Mouse (Mus musculus) retina, adult 2 months (tissue): Measurements from ENCODE around the gene Edrf1.

Source experiments
- DNase-seq: peaks from one replicate; pipeline ENCODE4 v3.0.0-alpha.2; 2012; ENCODE audit warnings: low read depth, low spot score

Edrf1 gene

GRCm38 (mm10) chr7:133637361-133638305 is at the start of gene Edrf1:
Gene Edrf1, plus strand, starts transcription at chr7:133637543.
- peak; percentile 95 for DNase-seq

- DNase-seq: no peak
Measured at GRCm38 (mm10) chr7:133591750-133592149, 45.6 kb upstream of the Edrf1 start.

GRCm38 (mm10) chr7:133600558-133600957 is 36.8 kb upstream of the Edrf1 start:
- DNase-seq: no peak

GRCm38 (mm10) chr7:133602058-133602457 is 35.3 kb upstream of the Edrf1 start, which contains the start of gene Tex36:
Gene Tex36, minus strand, starts transcription at chr7:133602158.
- no peak for DNase-seq

GRCm38 (mm10) chr7:133603156-133603555 is 34.2 kb upstream of the Edrf1 start:
- DNase-seq: no peak

- DNase-seq: no peak
Measured at GRCm38 (mm10) chr7:133604427-133605081, 32.8 kb upstream of the Edrf1 start.

GRCm38 (mm10) chr7:133607331-133607730 is 30.0 kb upstream of the Edrf1 start:
- DNase-seq: no peak

GRCm38 (mm10) chr7:133607883-133608575 is 29.3 kb upstream of the Edrf1 start:
- DNase-seq: no peak

GRCm38 (mm10) chr7:133608631-133609340 is 28.6 kb upstream of the Edrf1 start:
- DNase-seq: no peak

GRCm38 (mm10) chr7:133609585-133609984 is 27.8 kb upstream of the Edrf1 start:
- DNase-seq: no peak

- DNase-seq: no peak
Measured at GRCm38 (mm10) chr7:133612981-133613380, 24.4 kb upstream of the Edrf1 start.

- no peak for DNase-seq
Measured at GRCm38 (mm10) chr7:133620721-133621120, 16.6 kb upstream of the Edrf1 start.

- DNase-seq: no peak
Measured at GRCm38 (mm10) chr7:133623226-133623625, 14.1 kb upstream of the Edrf1 start.

GRCm38 (mm10) chr7:133627184-133627936 is 10.0 kb upstream of the Edrf1 start:
- DNase-seq: no peak

- no peak for DNase-seq
Measured at GRCm38 (mm10) chr7:133630821-133631220, 6.5 kb upstream of the Edrf1 start.

- DNase-seq: no peak
Measured at GRCm38 (mm10) chr7:133632476-133632875, 4.9 kb upstream of the Edrf1 start.

- no peak for DNase-seq
Measured at GRCm38 (mm10) chr7:133634932-133635650, 2.3 kb upstream of the Edrf1 start.

- DNase-seq: peak; percentile 60
Measured at GRCm38 (mm10) chr7:133636738-133637352, 498 bp upstream of the Edrf1 start.

- no peak for DNase-seq
Measured at GRCm38 (mm10) chr7:133638306-133638705, 963 bp downstream of the Edrf1 start.

GRCm38 (mm10) chr7:133638821-133639220 is 1.5 kb downstream of the Edrf1 start:
- no peak for DNase-seq
